ENCODE assay signal across 9 mouse cellular contexts in genomic region chr6:41377578-41377977, GRCm38 (mm10). TPM values are rescaled to one million over a fixed set of nuclear protein-coding genes. Genes with fewer than 3 reads are reported as not detected.
"Had no signal": no experiment of that assay in that cellular context is flagged by ENCODE, and none has a peak within 500 bp of the region (broad histone marks: within the 10 kb centered on the region; RNA-seq: fewer than 3 reads in every experiment).

Prss3 (minus strand) TSS chr6:41377678.

RNA-seq across cellular contexts. Expression of gene Prss3, which starts in this region (rescaled TPM):
- polyA plus RNA-seq: neural tube, embryonic 11.5 days; neural tube, embryonic 12.5 days; neural tube, embryonic 13.5 days; neural tube, embryonic 14.5 days; neural tube, embryonic 15.5 days; stomach, embryonic 14.5 days; testis, adult 2 months; thymus, postnatal 0 days; urinary bladder, adult 2 months had no signal
